Mouse (Mus musculus) forebrain, embryonic 10.5 days (tissue): ENCODE data around the gene Ndufc1. TPM values are rescaled to one million over a fixed set of nuclear protein-coding genes. Genes with fewer than 3 reads are reported as not detected.

ENCODE experiments used
- DNase-seq: peaks from one replicate; pipeline ENCODE4 v3.0.0-alpha.2; 2017; ENCODE audit warnings: low spot score; ENCODE audit errors: extremely low spot score
- H3K27ac ChIP-seq: fragments of 300-500 bp; sonication (generic); 2 replicates; pipeline ENCODE4 v1.5.1; 2016; ENCODE audit warnings: mild to moderate bottlenecking
- H3K27me3 ChIP-seq: fragments of 300-500 bp; sonication (generic); 2 replicates; pipeline ENCODE4 v1.6.1; 2016; ENCODE audit warnings: mild to moderate bottlenecking; ENCODE audit not compliant: poor library complexity, severe bottlenecking
- H3K36me3 ChIP-seq: fragments of 300-500 bp; sonication (generic); replicated peaks from 2 replicates; pipeline ENCODE4 v1.6.1; 2016; ENCODE audit warnings: mild to moderate bottlenecking, moderate library complexity
- H3K4me1 ChIP-seq: fragments of 300-500 bp; sonication (generic); 2 replicates; pipeline ENCODE4 v1.6.1; 2016
- H3K4me3 ChIP-seq: fragments of 300-500 bp; sonication (generic); 2 replicates; pipeline ENCODE4 v1.5.1; 2016; ENCODE audit warnings: mild to moderate bottlenecking, moderate library complexity
- H3K9me3 ChIP-seq: fragments of 300-500 bp; sonication (generic); 2 replicates; pipeline ENCODE4 v1.6.1; 2016; ENCODE audit warnings: mild to moderate bottlenecking, moderate library complexity
- WGBS: fragments of 180-500 bp; shearing (Covaris S2); methylation state at CpG from one replicate; pipeline ENCODE4 v1.1.7; 2016; 5-methylcytosine and 5-hydroxymethylcytosine counted together
- polyA plus RNA-seq: library from polyadenylated mRNA; unstranded; fragments of >200 nt; fragmentation: Nextera tagmentation; extraction: Ambion mirVana; gene quantifications from 2 replicates; pipeline ENCODE4 v1.2.1, GENCODE M21; 2016

Ndufc1 gene
- polyA plus RNA-seq, 1 experiment from 2014 or later, result 667 TPM

DNA sequence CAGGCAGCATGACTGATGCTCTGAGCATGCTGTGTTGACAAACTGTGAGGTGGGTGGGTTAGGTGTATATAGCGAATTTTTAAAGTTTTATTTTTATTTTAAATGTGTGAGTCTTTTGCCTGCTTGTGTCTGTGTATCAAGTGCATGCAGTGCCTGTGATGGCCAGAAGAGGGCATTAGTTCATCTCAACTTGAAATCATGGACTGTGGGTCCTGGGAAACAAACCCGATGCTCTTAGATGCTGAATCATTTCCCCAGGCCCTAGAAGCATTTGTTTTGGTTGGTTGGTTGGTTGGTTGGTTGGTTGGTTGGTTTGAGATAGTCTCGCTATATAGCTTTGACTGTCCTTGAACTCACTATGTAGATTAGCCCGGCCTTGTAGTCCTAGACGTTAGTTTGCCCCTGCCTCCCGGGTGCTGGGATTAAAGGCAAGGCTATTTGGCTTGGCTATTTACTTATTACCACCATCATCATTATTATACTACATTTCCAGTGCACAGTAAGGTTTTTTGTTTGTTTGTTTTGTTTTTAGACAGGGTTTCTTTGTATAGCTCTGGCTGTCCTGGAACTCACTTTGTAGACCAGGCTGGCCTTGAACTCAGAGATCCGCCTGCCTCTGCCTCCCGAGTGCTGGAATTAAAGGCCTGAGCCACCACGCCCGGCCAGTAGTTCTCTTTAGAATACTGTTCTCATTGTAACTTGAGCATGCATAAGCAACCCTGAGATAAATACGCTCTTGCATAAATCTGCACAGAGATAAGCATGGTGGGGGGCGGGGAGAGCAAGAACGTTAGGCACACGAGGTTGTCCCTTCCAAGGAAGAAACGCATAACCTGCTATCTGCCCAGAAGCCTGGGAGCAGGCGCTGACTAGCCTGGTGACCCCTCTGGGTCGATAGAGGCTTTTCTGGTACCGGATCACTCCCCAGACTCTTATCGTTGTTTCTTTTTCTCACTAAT is 33.2 kb downstream of the Ndufc1 start:
- Histone ChIP-seq H3K9me3 (peaks cover 4% of the 10 kb centered on the region; the same call in 1 of the 2 replicates), H3K27me3 (no peaks in the 10 kb centered on the region), H3K4me3 (no peak overlapping the region), H3K4me1 (peaks cover 10% of the 10 kb centered on the region), H3K27ac (no peak overlapping the region), H3K36me3 (no peaks in the 10 kb centered on the region)
- WGBS, result 85% methylated on average over 19 of the region's 19 CpGs
- no peak for DNase-seq

DNA sequence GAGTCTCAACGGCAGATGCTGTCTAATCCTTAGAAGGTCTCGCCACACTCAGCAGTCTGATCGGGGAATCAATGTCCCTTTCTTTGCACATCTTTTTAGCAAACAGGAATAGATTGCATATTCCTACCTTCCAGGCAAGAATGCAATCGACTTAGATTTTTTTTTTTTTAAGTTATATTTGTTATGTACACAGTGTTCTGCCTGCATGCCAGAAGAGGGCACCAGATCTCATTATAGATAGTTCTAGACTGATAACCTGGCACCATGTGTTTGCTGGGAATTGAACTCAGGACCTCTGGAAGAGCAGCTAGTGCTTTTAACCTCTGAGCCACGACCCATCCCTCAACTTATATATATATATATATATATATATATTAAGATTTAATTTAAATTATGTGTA is 35.2 kb downstream of the Ndufc1 start:
- Histone ChIP-seq H3K4me1 (peaks cover 6% of the 10 kb centered on the region), H3K9me3 (peaks cover 4% of the 10 kb centered on the region; the same call in 1 of the 2 replicates), H3K36me3 (no peaks in the 10 kb centered on the region), H3K27me3 (no peaks in the 10 kb centered on the region), H3K4me3 (no peak overlapping the region), H3K27ac (no peak overlapping the region)
- DNase-seq, result no peak
- WGBS, result 80% methylated on average over 5 of the region's 5 CpGs

DNA sequence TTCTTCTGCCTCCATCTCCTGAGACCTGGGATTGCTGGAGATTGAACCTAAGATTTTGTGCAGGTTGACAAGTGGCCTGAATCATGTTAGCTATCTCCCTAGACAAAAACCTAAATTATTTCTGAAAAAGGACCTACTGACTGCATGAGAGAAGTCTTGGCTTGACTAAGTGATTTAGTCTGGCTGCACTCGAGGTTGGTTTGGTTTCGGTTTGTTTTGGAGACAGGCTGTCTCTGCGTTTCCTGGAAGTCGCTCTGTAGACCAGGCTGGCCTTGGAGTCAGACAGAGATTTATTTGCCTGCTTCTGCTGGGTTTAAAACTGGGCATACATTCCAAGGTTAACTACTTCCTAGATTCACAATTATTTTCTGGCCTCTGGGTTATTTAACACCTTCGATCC is 35.9 kb downstream of the Ndufc1 start:
- no peak for DNase-seq
- WGBS, result 86% methylated on average over 5 of the region's 5 CpGs
- no peak overlapping the region for H3K27ac ChIP-seq
- H3K9me3 ChIP-seq, result peaks cover 4% of the 10 kb centered on the region; the same call in 1 of the 2 replicates
- H3K4me3 ChIP-seq, result no peak overlapping the region
- no peaks in the 10 kb centered on the region for H3K4me1 ChIP-seq
- H3K27me3 ChIP-seq, result no peaks in the 10 kb centered on the region
- H3K36me3 ChIP-seq, result no peaks in the 10 kb centered on the region

DNA sequence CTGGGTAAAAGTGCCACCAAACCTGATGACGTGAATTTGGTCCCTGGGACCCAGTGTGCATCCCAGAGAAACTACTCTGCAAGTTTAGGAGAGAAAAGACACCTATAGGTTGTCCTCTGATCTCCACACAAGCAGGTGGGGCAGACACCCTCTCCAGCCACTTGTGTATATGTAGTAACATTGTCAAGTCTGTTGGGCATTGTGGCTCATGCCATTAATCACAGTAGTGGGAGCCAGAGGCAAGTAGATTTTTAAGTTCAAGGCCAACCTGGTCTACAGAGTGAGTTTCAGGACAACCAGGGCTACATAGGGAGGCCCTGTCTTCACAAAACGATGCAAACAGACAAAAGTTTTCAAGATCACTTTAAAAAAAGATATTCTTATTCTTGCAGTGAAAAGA is 37.0 kb downstream of the Ndufc1 start:
- DNase-seq, result no peak
- Histone ChIP-seq H3K9me3 (peaks cover 4% of the 10 kb centered on the region; the same call in 1 of the 2 replicates), H3K36me3 (no peaks in the 10 kb centered on the region), H3K27me3 (no peaks in the 10 kb centered on the region), H3K27ac (no peak overlapping the region), H3K4me3 (no peak overlapping the region), H3K4me1 (no peaks in the 10 kb centered on the region)
- WGBS, result 73% methylated on average over 2 of the region's 2 CpGs

DNA sequence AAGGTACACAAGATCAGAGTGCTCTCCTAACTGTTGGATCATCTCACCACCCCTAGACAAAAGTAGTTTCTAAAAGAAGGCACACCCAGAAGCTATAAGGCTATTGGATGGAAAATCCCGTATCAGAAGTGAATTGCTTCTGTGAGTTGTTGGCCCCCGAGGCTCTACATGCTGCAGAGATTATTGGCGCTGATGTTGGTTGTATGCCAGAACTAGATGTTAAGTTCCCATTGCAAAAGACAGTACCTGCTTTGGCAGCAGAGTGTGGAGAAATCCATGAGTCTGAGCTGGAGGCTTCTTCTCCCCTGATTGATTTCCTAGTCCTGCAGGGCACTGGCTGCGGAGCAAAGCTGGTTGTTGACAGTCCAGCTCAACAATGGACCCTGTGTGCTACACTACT is 40.8 kb downstream of the Ndufc1 start:
- no peak overlapping the region for H3K27ac ChIP-seq
- peaks cover 28% of the 10 kb centered on the region for H3K27me3 ChIP-seq
- no peak overlapping the region for H3K4me3 ChIP-seq
- H3K4me1 ChIP-seq, result peaks cover 17% of the 10 kb centered on the region
- H3K36me3 ChIP-seq, result no peaks in the 10 kb centered on the region
- 85% methylated on average over 4 of the region's 4 CpGs for WGBS
- H3K9me3 ChIP-seq, result no peaks in the 10 kb centered on the region
- no peak for DNase-seq

DNA sequence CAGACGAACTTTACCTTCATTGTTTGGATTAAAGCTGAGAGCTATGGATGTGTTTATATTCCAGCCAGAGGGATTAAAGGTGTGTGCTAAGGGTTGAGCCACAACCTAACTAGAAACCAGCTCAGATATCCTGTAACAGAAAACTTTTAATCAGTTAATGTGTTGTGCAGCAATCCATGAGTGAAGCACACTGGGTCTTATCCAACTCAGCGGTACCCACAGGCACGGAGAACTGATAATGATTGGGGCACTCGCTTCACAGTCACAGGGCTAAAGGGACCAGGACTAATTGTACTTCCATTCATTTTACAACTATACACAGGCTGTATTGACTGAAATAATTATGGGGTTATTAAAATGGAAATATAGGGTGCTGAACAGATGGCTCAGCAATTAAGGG is 41.9 kb downstream of the Ndufc1 start:
- Histone ChIP-seq H3K4me3 (no peak overlapping the region), H3K4me1 (peaks cover 17% of the 10 kb centered on the region), H3K9me3 (no peaks in the 10 kb centered on the region), H3K27ac (no peak overlapping the region), H3K27me3 (peaks cover 33% of the 10 kb centered on the region), H3K36me3 (no peaks in the 10 kb centered on the region)
- 81% methylated on average over 4 of the region's 4 CpGs for WGBS
- no peak for DNase-seq

DNA sequence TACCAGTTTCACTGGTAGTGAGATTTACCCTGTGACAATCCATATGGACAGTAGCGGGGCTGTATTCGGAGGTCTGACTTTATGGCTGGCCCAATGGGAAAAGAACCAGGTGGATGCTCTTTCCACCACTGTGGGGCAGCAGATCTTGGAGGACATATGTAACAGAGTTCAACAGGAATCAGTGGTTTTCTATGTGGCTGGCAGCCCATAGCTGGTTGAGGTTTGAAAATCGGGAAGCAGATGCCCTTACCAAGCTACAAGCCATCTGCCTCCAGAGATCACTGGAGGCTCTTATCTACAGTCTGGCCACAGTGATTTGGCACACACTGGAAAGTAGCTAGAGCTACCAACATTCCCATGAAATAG is 43.3 kb downstream of the Ndufc1 start:
- no peaks in the 10 kb centered on the region for H3K9me3 ChIP-seq
- peak overlapping the region; percentile 73; the same call in 1 of the 2 replicates for H3K27ac ChIP-seq
- no peaks in the 10 kb centered on the region for H3K36me3 ChIP-seq
- no peak for DNase-seq
- peaks cover 27% of the 10 kb centered on the region for H3K4me1 ChIP-seq
- WGBS, result 19% methylated on average over 3 of the region's 3 CpGs
- peak overlapping the region; percentile 59 for H3K4me3 ChIP-seq
- peaks cover 40% of the 10 kb centered on the region for H3K27me3 ChIP-seq

DNA sequence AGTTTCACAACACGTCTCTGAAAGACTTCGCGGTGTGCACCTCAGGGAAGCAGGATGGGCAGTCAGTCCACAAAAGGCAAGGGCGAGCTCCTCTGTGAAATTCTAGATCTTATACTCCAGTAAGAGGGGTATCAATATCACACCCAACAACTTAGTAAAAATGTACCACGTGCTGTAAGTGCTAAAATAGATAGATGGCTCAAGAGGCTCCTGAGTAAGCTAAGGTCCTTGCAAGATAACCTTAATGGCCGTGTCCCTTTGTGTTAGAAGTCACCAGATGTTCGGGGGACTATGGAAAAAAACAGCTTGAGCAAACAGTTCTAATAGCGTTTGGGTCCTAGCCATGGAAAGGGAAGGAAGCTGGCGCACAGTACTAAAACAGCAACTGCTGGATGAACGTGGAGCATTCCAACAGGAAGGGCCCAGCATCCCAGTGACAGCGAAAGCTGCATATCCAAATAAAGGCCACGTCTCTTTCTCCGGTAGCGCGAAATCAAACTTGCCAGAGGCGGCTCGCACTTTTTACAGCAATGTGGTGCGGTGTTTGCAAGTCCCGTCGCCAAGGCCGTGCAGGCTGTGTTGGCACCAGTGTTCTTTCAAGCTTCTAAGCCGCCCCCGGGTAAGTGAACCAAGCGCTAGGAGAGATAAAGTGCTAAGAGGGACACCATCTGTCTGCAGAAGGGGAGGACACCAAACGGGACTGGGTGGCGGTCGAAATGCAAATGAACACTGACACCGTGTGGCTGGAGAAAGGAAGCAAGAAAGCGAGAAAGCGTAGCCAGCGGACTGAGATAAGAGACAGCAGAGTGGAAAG is 43.9 kb downstream of the Ndufc1 start:
- Histone ChIP-seq H3K9me3 (no peaks in the 10 kb centered on the region), H3K36me3 (no peaks in the 10 kb centered on the region), H3K4me3 (peak overlapping the region; percentile 59), H3K4me1 (peaks cover 28% of the 10 kb centered on the region), H3K27ac (peak overlapping the region; percentile 73), H3K27me3 (peaks cover 43% of the 10 kb centered on the region)
- WGBS, result 8% methylated on average over 31 of the region's 31 CpGs
- DNase-seq, result peak; percentile 81

DNA sequence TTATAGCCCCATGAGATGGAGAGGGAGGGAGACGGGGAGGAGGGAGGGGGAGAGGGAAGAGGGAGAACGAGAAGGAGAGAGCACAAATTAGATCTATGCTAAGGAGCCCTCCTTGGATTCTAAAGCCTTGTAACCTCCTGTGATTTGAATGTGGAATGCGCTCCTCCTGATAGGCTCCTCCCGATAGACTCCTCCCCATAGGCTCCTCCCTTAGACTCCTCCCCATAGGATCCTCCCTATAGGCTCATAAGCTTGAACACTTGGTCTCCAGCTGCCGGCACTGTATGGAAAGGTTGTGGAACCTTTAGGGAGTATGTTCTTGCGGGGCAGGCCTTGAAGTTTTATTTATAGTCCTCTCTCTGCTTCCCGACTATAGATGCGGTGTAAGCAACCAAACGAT is 47.7 kb downstream of the Ndufc1 start:
- Histone ChIP-seq H3K27ac (no peak overlapping the region), H3K27me3 (peaks cover 43% of the 10 kb centered on the region), H3K9me3 (no peaks in the 10 kb centered on the region), H3K4me3 (peak overlapping the region; percentile 23; the same call in 1 of the 2 replicates), H3K36me3 (no peaks in the 10 kb centered on the region), H3K4me1 (peaks cover 44% of the 10 kb centered on the region)
- 22% methylated on average over 9 of the region's 9 CpGs for WGBS
- DNase-seq, result no peak

DNA sequence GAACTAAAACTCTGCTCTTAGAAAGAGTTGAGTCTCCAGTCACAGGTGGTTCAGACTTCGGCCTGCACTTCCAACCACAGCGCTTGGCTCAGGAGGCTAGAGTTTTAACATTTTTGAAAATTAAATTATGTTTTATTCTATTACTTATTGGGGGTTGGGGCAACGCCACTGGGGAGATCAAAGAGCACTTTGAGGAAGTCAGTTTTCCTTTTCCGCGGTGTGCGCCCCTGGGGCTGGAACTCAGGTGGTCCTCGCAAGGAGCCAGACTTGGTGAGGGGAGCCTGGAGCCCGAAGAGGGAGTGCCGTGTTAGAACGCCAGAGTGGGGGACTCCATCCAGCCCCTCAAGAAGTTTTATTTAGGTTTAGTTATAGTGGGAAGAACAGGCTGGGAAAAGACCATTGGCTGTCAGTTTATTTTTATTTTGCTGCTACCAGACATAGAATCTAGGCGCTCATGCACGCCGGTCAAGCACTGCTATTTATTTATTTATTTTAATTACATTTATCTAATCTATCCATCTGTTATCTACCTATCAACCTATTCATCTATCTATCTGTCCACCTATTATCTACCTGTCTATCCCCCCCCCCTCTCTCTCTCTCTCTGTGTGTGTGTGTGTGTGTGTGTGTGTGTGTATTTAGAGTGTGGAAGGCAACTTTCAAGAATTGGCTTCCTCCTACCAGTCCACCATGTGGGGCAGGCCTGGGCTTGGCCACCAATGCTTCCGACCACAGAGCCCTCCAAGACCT is 49.1 kb downstream of the Ndufc1 start:
- H3K4me3 ChIP-seq, result peak overlapping the region; percentile 71
- no peak for DNase-seq
- H3K4me1 ChIP-seq, result peaks cover 31% of the 10 kb centered on the region
- WGBS, result 20% methylated on average over 14 of the region's 14 CpGs
- H3K27me3 ChIP-seq, result peaks cover 35% of the 10 kb centered on the region
- no peaks in the 10 kb centered on the region for H3K9me3 ChIP-seq
- H3K36me3 ChIP-seq, result no peaks in the 10 kb centered on the region
- H3K27ac ChIP-seq, result no peak overlapping the region

DNA sequence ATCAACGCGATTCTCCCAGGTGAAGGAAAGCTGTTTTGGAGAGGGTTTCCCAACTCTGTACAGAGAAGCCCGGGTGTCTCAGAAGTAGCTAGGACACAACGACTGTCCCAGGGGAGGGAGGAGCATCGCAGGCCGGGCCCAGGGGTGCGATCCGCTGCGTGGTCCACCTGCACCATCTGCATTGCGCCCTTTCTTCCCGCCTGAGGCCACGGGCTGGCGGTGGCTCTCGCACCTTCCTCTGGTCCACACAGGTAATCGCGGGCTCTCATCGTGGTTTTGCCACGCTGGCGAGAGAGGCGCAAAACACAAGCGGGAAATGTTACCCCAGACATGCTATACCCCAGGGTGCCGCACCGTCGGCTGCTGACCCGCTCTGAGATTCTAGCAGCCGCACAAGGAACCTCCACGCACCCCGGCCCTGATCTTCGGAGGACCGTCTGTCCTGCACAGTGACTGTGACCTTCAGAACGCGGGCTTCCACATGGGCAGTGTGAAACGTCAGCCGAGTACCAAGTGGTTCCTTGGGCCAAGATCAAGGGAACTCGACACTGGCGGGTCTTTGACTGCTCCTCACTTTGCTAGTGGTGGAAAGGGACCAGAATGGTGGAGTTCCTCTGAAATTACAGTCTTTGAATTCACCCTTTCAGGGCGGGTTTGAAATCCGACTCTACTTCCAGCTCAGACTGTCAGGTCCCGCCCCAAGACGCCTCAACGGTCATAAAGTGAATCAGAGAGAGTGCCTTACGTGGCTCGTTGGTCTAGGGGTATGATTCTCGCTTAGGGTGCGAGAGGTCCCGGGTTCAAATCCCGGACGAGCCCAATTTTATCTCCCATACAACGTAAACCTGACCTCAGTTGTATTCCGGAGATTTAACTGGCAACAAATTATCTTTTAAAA is 49.9 kb downstream of the Ndufc1 start:
- peak overlapping the region; percentile 68 for H3K27ac ChIP-seq
- H3K4me3 ChIP-seq, result peak overlapping the region; percentile 71
- no peaks in the 10 kb centered on the region for H3K9me3 ChIP-seq
- peaks cover 27% of the 10 kb centered on the region for H3K4me1 ChIP-seq
- H3K27me3 ChIP-seq, result peaks cover 27% of the 10 kb centered on the region
- DNase-seq, result peak; percentile 89
- H3K36me3 ChIP-seq, result no peaks in the 10 kb centered on the region
- WGBS, result under 1% methylated on average over 50 of the region's 50 CpGs
